Mouse (Mus musculus): Measurements from ENCODE around the gene Pde4d.
A peak's percentile ranks its signal among the peaks of the same experiment; 100 is the strongest.

Pde4d gene

DNA sequence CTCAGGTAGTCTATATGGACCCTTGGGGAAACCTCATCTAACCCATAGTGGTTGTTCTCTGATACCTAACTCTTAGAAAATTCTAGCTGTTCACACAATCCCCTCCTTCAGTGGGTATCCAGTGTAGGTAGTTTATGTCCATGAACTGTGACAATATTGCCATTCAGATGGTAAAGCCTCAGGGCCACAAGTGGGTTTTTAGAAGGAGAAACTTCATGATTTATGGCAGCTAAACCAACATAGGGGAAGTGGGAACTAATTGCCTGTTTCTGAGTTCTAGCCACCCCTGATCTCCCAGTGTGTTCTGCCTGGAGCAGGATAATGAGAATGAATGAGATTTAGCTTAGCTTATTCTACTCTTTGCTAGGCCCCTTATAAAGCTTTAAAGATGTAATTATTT is 43.1 kb downstream of the Pde4d start:
- no peak for DNase-seq

GRCm38 (mm10) chr13:108494365-108494764 is 44.6 kb downstream of the Pde4d start:
- DNase-seq: no peak

- DNase-seq: no peak
Measured at GRCm38 (mm10) chr13:108497768-108498167, 48.0 kb downstream of the Pde4d start.

DNA sequence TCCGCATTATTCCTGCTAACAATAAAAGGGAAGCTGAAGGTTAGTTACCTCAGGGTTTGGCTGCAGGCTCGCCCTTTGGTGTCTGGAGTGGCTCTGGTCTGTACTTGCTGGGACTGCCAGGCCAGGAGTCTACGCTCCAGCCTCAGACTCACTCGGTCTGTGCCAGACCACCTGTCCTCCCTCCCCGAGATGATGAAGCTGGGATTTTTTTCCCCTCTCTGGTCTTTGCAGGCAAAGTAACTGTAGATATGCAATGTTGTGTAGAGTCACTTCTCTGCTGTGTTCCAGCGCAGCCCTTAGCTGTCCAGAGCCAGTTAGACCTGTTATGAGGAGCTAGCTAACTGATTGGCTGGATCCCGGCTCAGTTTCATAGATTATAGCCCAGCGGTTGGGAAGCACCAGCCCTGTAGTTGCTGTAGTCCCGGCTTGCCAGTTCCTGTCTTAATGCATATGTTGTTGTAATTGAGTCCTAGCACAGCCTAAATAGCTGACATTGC is 48.5 kb downstream of the Pde4d start:
- DNase-seq: peak; percentile 42

GRCm38 (mm10) chr13:108498773-108499313 is 49.1 kb downstream of the Pde4d start:
- no peak for DNase-seq

DNA sequence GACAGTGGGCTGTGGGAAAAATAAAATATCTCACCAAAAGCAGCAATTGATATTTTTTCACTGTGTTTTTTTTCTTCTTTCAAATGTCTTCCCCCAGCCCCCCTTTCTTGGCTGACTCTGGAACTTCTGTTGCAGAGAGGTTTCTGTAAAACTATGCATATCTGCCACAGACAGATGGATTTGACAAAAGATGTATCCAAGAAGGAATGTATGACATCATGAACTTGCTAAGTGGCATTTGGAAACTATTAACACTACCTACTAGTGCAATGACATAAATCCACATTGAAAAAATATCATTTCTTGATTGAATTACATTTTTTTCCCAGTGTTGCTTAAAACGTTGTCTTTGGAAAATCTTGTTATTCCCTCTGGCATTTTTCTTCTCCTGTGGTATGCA is 51.6 kb downstream of the Pde4d start:
- no peak for DNase-seq

GRCm38 (mm10) chr13:108524548-108524947 is 74.8 kb downstream of the Pde4d start:
- DNase-seq: no peak

- no peak for DNase-seq
Measured at GRCm38 (mm10) chr13:108524969-108525368, 75.2 kb downstream of the Pde4d start.

DNA sequence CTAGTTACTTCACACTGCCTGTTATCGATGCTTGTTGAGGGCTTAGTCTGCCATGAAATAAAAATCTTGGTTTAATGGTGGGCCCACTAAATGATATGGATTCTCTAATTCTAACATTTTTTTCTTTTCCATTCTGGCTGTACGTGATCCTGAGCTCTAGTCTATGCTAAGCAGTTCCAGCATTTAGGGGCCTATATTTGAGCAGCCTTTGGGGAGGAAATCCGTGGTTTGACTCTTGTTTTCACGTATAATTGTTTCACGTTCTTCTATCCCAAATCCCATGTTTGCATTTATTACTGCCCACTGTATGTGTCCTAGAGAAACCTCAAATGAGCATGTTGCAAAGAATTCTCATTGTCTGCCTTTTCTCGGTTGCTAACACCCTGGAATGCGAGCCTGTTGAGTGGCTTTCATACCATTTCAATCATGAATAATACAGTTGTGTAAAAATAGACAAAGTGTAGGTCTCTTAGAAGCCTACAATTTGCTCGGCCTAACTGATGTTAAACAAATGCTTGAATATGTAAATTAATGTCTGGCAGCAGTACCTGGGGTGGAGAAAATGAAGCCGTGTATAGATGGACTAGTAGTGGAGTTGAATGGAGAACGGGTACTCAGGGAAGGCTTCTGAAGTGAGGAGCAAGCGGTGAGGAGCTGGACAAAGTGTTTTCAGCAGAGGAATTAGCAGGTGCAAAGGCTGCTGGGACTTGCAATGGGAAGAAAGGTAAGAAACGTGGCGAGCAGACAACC is 76.7 kb downstream of the Pde4d start:
- no peak for DNase-seq

DNA sequence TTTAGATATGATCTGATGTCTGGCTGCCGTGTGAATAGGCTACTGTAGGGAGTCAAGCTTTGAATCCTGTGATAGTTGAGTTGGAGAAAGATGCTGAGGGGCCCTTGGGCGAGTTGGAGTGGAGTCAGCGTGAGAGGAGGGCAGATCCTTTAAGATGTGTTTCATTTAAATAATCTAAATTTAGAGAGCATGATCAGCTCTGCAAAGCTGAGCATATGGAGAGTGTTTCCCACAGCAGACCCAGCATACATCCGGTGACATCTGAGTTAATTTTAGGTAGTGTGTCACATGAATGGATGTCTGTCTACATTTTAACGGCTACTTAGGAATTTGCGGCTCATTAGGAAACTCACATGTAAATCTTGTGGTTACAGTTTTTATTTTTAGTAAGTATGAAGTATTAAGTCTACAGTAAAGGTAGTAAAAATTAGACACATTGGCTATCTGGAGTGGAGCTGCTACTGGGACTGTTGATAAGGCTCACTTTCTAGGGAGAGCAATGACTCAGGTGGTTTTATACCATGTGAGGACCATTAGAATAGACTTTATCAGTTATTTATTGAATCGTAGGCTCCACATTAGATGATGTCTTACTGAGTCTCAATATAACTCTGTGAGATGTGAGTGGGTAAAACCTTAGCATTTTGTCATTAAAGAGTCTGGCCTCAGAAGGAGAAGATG is 77.5 kb downstream of the Pde4d start:
- DNase-seq: no peak

DNA sequence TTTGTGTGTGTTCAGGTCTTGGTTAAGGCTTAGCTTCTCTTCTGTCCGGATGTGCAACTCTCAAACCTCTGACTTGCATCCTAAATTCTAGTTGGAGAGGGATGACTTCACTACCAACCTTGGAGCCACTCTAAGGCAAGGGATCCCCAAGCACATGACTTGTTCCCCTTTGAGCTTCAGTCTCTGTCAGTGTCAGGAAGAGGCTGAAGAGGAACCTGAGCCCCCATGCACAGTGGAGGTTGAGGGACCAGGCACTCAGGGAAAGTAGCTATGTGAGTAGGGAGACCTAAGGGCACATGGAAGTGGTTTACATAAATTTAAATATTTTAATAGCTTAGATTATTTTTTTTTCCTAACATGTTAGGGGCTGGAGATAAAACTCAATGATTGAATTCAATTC is 78.6 kb downstream of the Pde4d start:
- DNase-seq: no peak

GRCm38 (mm10) chr13:108532875-108533274 is 83.1 kb downstream of the Pde4d start:
- DNase-seq: no peak

DNA sequence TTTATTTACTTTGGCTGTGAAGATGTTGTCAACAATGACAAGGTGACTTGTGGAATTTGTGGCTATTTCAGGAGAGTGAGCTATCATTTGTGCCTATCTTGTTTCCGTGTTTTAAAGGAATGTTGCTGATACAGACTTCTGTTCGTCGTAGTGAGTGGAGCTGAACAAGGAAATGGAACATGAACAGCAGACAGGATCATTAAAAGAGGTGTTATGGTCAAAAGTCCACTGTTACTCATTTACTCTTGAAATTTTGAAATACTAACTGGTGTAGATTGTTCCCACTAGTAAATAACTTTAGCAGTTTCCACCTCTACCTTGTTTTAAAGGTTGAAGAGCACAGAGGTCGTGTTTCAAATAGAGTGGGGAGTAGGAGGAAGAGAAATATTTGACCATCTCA is 86.7 kb downstream of the Pde4d start:
- peak; percentile 78 for DNase-seq

GRCm38 (mm10) chr13:108536951-108537350 is 87.2 kb downstream of the Pde4d start:
- no peak for DNase-seq

- no peak for DNase-seq
Measured at GRCm38 (mm10) chr13:108538760-108539369, 89.1 kb downstream of the Pde4d start.

GRCm38 (mm10) chr13:108541488-108541887 is 91.7 kb downstream of the Pde4d start:
- DNase-seq: peak; percentile 19

DNA sequence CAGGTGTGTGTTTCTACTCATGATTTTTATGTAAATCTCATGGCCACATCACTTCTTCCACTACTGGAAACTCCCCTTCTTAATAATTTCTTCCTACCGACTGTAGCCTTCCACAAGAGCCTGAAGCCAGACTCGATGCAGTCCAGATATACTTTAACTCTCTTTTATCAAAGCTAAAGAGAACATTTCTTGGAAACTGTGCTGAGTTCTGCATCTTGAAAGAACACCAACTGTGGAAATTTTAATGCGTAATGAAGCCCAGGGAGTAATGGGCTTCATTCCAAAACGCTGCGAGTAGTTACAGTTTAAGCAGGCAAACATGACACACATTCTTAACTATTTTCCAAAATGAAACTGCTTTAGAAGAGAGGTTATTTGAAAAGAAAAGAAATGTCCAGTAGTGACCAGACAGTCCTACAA is 92.6 kb downstream of the Pde4d start:
- peak; percentile 88 for DNase-seq

GRCm38 (mm10) chr13:108552288-108552687 is 102.5 kb downstream of the Pde4d start:
- DNase-seq: no peak

- DNase-seq: no peak
Measured at GRCm38 (mm10) chr13:108552995-108553394, 103.2 kb downstream of the Pde4d start.

DNA sequence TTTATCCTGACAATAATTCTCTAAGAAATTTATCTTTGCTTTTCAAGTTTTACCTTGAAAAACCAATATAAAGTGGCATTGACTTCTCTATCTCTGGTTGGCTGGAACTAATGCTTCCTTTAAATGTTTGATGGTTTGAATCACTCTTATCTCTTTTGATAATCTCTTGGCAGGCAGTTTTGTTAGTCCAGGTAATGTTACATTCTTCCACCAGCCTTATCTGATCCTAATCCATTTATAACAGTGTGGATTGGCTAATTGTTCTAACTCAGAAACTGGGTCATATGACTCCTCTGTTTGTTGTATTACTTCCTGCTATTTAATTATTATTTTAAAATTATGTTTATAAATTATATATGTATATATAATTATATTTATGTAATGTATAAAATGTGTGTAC is 105.2 kb downstream of the Pde4d start:
- DNase-seq: no peak

DNA sequence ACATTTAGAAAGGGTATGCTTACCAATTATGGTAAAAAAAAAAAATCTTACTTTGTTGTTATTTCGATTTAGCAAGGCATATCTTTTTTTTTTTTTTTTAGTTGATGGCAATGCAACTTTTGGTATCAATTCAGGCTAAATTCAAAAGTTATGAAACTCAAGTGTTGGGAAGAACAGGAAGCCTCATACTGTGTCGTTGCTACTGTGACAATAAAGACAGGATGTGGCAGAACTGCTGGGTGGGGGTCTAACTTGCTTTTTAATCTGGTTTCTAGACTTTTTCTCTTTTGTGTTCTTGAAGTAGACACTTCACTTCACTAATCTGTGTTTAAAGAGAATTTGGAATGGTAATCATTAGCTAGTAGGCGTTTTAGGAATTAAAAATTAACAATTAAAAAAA is 147.2 kb downstream of the Pde4d start:
- no peak for DNase-seq

DNA sequence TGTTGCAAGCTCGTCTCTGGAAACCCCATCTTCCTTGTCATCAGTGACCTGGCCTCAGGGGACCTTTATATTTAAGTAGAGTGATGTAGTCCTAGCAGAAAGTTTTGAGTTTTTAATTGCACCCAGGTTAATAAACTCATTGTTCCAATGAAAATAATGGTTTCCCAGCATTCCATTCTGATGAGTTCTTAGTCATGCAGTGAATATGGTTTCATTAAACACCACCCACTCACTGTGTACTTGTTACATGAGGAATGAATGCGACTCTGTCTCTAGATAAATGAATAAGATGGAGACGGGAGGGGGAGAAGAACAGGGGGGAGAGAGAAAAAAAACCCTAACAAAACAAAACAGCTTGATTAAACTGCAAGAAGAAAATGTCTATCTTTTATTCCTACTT is 148.9 kb downstream of the Pde4d start:
- no peak for DNase-seq

GRCm38 (mm10) chr13:108599186-108599900 is 149.6 kb downstream of the Pde4d start:
- no peak for DNase-seq
